Mouse (Mus musculus): ENCODE results near the gene Spata2. TPM values are rescaled to one million over a fixed set of nuclear protein-coding genes. Genes with fewer than 3 reads are reported as not detected.

Spata2 gene
- polyA plus RNA-seq, 1 experiment = 60.6 TPM

DNA sequence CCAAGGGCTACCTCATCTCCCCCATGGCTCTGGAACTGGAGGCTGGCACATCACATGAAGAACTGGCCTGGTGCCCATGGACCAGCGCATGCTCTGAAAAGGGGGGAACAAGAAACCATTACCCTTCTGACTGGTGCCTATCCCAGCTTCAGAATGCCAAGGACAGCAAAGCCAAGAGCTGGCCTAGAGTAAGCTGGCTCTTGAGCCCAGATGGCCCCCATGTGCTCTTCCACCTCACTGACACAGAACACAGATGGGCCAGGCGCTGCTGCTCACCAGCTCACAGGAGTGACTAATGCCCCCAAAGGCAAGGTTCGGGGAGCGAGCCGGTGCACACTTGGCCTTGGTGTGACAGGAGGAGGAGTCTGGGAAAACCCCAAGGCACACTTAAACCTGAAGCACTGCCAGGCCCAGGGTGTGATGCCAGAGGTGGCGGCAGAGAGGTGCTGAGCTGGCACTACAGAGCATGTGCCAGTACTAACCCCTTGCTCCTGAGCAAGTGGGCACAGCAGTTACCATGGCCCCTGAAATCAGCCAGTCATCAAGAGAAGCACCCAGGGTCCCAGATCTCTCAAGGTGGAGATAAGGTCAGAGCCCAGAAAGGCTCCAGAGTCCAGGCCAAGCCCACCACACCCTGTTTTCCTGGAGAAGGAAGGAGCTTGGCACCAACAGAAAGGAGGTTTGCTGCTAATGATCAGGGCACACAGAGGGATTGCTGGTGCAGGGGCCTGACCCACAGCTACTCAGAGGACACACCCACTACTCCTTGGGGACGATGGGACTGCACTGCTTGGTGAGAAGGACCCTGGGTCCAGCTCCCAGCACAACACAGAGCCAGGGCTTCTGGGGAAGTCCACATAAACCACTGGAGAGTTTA, 6.9 kb downstream of the Spata2 start:
- Histone ChIP-seq H3K27me3 (ENCODE audit: control insufficient read depth, insufficient read depth, low read length) (no peaks in the 10 kb centered on the region), H3K4me1 (replicated peaks; ENCODE audit: control insufficient read depth, insufficient read depth, low read length) (peaks cover 6% of the 10 kb centered on the region; the same call in 1 of the 2 replicates), H3K4me3 (ENCODE audit: control insufficient read depth, insufficient read depth, low read length) (no peak overlapping the region), H3K27ac (ENCODE audit: control insufficient read depth, insufficient read depth, low read length) (no peak overlapping the region), H3K36me3 (ENCODE audit: control insufficient read depth, insufficient read depth, low read length) (peaks cover 25% of the 10 kb centered on the region)
- no peak for TF ChIP-seq CTCF (IDR thresholded peaks at IDR 0.05; ENCODE audit: borderline replicate concordance, control insufficient read depth, extremely low read depth, insufficient read depth, low read length, poor library complexity)
- TF ChIP-seq POLR2A (IDR thresholded peaks at IDR 0.05; ENCODE audit: control insufficient read depth, extremely low read depth, insufficient read depth, low read length, poor library complexity) = no peak
- no peak for DNase-seq
- WGBS = 92% methylated on average over 7 of the region's 7 CpGs

DNA sequence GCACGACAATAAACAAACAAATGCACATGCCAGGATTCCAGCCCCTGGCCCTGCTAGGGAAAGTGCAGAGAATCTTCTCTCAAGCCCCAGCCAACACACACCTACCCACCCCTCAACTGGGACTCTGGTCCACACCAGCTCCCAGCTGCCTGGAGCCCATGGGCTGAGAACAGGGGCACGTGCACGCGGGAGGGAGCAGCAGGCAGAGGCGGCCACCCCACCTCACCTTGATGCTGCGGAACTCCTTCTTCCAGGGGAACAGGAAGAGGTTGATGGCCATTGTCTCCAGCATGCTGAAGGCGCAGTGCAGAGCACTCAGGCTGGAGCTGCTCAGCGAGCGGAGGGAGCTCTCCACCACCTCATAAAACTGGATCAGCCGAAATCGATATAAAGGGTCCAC, 7.8 kb downstream of the Spata2 start:
- no peak overlapping the region for H3K27ac ChIP-seq (ENCODE audit: control insufficient read depth, insufficient read depth, low read length)
- 96% methylated on average over 11 of the region's 11 CpGs for WGBS

DNA sequence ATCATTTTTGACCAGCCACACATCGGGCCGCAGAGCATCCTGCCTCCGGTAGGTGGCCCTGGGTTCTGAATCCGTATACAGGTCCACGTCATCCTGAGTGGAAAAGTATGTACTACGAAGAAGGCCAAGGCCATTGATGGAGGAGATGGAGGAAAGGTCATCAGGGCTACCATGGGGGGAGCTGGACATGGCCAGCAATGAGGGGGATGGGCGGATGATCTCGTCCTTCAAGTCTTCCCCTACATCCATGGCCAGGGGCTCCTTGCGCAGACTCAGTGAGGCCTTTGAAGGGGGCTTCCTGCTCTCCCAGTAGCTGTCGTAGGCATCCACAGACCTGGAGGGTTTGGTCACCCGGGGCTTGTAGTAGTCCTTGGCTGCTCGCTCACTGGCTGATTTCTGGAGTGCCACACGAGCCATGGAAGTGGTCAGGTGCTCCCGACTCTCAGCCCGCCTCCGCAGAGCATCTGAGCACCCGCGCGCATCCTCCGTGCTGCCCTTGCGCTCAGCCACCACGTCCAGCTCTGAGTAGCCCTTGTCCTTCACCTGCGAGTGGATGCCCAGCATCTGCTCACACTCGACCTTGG, 8.8 kb downstream of the Spata2 start:
- DNase-seq = no peak
- Histone ChIP-seq H3K27ac (ENCODE audit: control insufficient read depth, insufficient read depth, low read length) (no peak overlapping the region), H3K36me3 (ENCODE audit: control insufficient read depth, insufficient read depth, low read length) (peaks cover 31% of the 10 kb centered on the region), H3K4me3 (ENCODE audit: control insufficient read depth, insufficient read depth, low read length) (no peak overlapping the region), H3K27me3 (ENCODE audit: control insufficient read depth, insufficient read depth, low read length) (no peaks in the 10 kb centered on the region), H3K4me1 (replicated peaks; ENCODE audit: control insufficient read depth, insufficient read depth, low read length) (0 out of 2 replicates have a peak, but pooled peaks cover 4% of the 10 kb centered on the region)
- TF ChIP-seq CTCF (IDR thresholded peaks at IDR 0.05; ENCODE audit: borderline replicate concordance, control insufficient read depth, extremely low read depth, insufficient read depth, low read length, poor library complexity) = no peak
- TF ChIP-seq POLR2A (IDR thresholded peaks at IDR 0.05; ENCODE audit: control insufficient read depth, extremely low read depth, insufficient read depth, low read length, poor library complexity) = no peak
- WGBS = 97% methylated on average over 24 of the region's 24 CpGs

More for the DNA sequence above, 7.8 kb downstream of the Spata2 start:
- Histone ChIP-seq H3K36me3 (ENCODE audit: control insufficient read depth, insufficient read depth, low read length) (peaks cover 27% of the 10 kb centered on the region), H3K4me3 (ENCODE audit: control insufficient read depth, insufficient read depth, low read length) (no peak overlapping the region), H3K27me3 (ENCODE audit: control insufficient read depth, insufficient read depth, low read length) (no peaks in the 10 kb centered on the region), H3K4me1 (replicated peaks; ENCODE audit: control insufficient read depth, insufficient read depth, low read length) (0 out of 2 replicates have a peak, but pooled peaks cover 4% of the 10 kb centered on the region)
- no peak for DNase-seq
- TF ChIP-seq CTCF (IDR thresholded peaks at IDR 0.05; ENCODE audit: borderline replicate concordance, control insufficient read depth, extremely low read depth, insufficient read depth, low read length, poor library complexity) (no peak), POLR2A (IDR thresholded peaks at IDR 0.05; ENCODE audit: control insufficient read depth, extremely low read depth, insufficient read depth, low read length, poor library complexity) (no peak)

DNA sequence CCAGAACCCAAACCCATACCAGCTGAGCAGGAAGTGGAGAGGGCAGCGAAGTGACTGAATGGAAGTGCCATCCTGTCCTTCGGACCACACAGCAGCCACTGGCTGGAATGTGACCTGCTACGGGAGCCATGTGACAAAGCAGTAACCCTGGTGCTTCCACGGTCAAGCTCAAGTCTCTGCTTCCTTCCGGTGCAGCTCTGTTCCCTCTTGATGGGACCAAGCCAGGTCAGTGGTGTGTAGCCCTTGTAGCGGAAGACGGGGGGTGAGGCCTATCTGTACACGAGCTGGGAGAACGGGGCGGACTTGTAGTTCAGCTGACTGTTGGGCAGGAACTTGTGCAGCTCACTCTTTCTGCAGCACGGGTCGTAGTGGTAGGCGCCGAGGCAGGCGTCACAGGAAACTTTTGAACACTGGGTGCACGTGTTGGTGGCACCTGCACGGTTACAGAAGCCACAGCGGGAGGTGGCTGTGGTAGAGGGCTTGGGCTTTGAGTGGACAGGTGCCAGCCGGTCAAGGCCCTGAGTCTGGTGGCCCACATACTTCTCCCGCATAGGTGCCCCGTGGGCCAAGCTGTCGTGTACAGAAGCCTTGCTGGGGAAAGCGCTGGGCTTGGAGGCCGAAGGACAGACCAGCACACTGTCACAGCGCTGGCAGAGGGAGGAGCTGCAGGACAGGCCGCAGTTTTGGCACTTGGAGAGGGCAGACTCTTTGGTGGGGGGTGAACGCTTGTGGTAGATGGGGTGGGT, 9.4 kb downstream of the Spata2 start:
- H3K4me1 ChIP-seq (replicated peaks; ENCODE audit: control insufficient read depth, insufficient read depth, low read length) = 0 out of 2 replicates have a peak, but pooled peaks cover 4% of the 10 kb centered on the region

DNA sequence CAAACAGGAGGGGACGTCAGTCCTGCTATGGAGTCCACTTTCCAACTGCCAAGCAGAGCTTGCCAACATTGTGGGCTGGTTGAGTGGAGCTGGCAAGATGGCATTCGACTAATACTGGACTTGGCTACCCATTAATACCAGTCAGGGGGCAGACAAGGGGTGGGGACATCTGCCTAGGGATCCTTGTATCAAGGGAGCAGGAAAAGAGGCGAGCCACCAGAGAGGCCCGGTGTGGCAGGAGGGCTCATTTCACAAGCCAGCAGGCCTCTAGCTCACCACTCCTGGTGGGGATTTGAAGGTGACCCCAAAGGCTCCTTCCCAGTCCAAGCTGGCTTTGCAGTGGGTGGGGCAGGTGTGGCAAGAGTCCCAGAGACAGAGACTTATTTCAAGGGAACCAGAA, 10.0 kb downstream of the Spata2 start:
- Histone ChIP-seq H3K4me3 (ENCODE audit: control insufficient read depth, insufficient read depth, low read length) (no peak overlapping the region), H3K4me1 (replicated peaks; ENCODE audit: control insufficient read depth, insufficient read depth, low read length) (0 out of 2 replicates have a peak, but pooled peaks cover 4% of the 10 kb centered on the region), H3K27me3 (ENCODE audit: control insufficient read depth, insufficient read depth, low read length) (no peaks in the 10 kb centered on the region), H3K36me3 (ENCODE audit: control insufficient read depth, insufficient read depth, low read length) (peaks cover 31% of the 10 kb centered on the region), H3K27ac (ENCODE audit: control insufficient read depth, insufficient read depth, low read length) (no peak overlapping the region)
- no peak for DNase-seq
- TF ChIP-seq POLR2A (IDR thresholded peaks at IDR 0.05; ENCODE audit: control insufficient read depth, extremely low read depth, insufficient read depth, low read length, poor library complexity) = no peak
- no peak for TF ChIP-seq CTCF (IDR thresholded peaks at IDR 0.05; ENCODE audit: borderline replicate concordance, control insufficient read depth, extremely low read depth, insufficient read depth, low read length, poor library complexity)
- 97% methylated on average over 4 of the region's 4 CpGs for WGBS

More for the DNA sequence above, 9.4 kb downstream of the Spata2 start:
- Histone ChIP-seq H3K36me3 (ENCODE audit: control insufficient read depth, insufficient read depth, low read length) (peaks cover 31% of the 10 kb centered on the region), H3K27ac (ENCODE audit: control insufficient read depth, insufficient read depth, low read length) (no peak overlapping the region), H3K4me3 (ENCODE audit: control insufficient read depth, insufficient read depth, low read length) (no peak overlapping the region), H3K27me3 (ENCODE audit: control insufficient read depth, insufficient read depth, low read length) (no peaks in the 10 kb centered on the region)
- 88% methylated on average over 27 of the region's 27 CpGs for WGBS
- DNase-seq = no peak
- TF ChIP-seq CTCF (IDR thresholded peaks at IDR 0.05; ENCODE audit: borderline replicate concordance, control insufficient read depth, extremely low read depth, insufficient read depth, low read length, poor library complexity) (no peak), POLR2A (IDR thresholded peaks at IDR 0.05; ENCODE audit: control insufficient read depth, extremely low read depth, insufficient read depth, low read length, poor library complexity) (no peak)

DNA sequence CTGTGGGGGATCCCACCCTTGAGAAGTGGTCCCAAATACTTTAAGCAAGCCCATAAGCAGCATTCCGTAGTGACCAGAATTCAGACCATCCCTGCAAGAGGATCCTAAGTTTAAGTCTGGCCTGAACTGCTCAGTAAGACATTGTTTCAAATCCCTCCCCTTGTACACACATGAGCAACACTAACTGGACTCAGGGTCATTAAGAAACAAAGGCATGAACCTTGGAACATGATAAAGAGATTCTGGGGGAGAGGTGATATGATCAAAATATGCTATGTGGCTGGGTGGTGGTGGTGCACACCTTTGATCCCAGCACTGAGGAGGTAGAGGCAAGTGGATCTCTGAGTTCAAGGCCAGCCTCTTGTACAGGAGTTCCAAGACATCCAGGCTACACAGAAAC, 13.2 kb downstream of the Spata2 start:
- 100% methylated on average over 1 of the region's 1 CpGs for WGBS

More for the DNA sequence above, 13.2 kb downstream of the Spata2 start:
- no peaks in the 10 kb centered on the region for H3K27me3 ChIP-seq (ENCODE audit: control insufficient read depth, insufficient read depth, low read length)
- no peak overlapping the region for H3K4me3 ChIP-seq (ENCODE audit: control insufficient read depth, insufficient read depth, low read length)
- H3K27ac ChIP-seq (ENCODE audit: control insufficient read depth, insufficient read depth, low read length) = no peak overlapping the region
- DNase-seq = no peak
- TF ChIP-seq POLR2A (IDR thresholded peaks at IDR 0.05; ENCODE audit: control insufficient read depth, extremely low read depth, insufficient read depth, low read length, poor library complexity) (no peak), CTCF (IDR thresholded peaks at IDR 0.05; ENCODE audit: borderline replicate concordance, control insufficient read depth, extremely low read depth, insufficient read depth, low read length, poor library complexity) (no peak)
- H3K36me3 ChIP-seq (ENCODE audit: control insufficient read depth, insufficient read depth, low read length) = peaks cover 29% of the 10 kb centered on the region
- H3K4me1 ChIP-seq (replicated peaks; ENCODE audit: control insufficient read depth, insufficient read depth, low read length) = peaks cover 10% of the 10 kb centered on the region

All from thymus, adult 2 months (tissue).